Mouse (Mus musculus): ENCODE measurements around the gene Mmp12. TPM values are rescaled to one million over a fixed set of nuclear protein-coding genes. Genes with fewer than 3 reads are reported as not detected.

Gene Mmp12
- total RNA-seq (2023), result 0.41 to 1.5 TPM in 2 of 4 replicates, not detected in the others

DNA sequence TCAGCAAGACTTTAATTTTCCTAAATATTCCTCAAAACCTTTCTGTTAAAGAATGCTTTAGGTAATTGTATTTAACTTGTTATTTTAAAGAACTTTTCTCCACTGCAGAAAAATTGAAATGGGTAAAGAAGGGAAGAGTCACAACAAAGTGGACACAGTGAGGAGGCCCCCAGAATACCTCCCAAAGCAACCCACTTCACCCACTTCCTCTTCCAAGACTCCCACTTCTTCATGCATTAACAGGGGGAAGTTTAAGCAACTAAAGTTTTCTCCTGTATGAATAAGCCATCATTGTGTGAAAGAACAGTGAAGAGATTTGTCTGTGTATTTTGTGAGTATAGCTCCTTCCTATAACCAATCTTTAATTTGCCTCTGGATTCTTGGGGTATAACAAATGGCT, at the start of gene Mmp12:
Gene Mmp12 (plus strand): TSS at position 275 of the 400 bp plus-strand sequence.

DNA sequence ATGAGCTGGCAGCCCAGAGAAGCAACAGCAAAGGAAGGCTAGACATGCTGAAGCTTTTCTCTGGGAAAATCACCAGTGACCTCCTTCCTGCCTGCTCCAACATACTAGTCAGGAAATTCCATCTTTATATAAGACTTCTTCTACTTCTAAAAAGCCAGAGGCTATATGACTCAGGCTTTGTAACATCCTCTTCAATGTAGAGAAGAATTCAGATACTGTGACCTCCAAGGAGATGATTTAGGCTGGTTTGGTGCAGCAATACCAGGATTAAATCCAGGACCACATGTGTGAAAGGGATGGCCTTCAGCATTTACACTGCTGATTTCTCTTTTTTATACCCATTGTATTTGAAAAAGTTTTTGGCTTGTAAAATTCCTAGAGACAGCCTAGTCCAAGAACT, 43.8 kb downstream of the Mmp12 start, which contains the start of gene Mmp1b:
Gene Mmp1b (minus strand): TSS at position 101 of the 400 bp plus-strand sequence.

Other genes with a start within 250 kb of the Mmp12 start
- gene Dync2h1, start 159.9 kb upstream of the Mmp12 start, total RNA-seq (2023), result 7.2 to 10.2 TPM (median 7.5 TPM) in 4 replicates
- gene Dcun1d5, start 159.9 kb upstream of the Mmp12 start, total RNA-seq (2023), result 73.1 to 87.4 TPM (median 77.5 TPM) in 4 replicates
- gene Mmp13, start 71.9 kb upstream of the Mmp12 start, total RNA-seq (2023), result not detected in 4 replicates
- gene Mmp1b, start 43.7 kb downstream of the Mmp12 start, total RNA-seq (2023), result not detected in 4 replicates
- not detected in 4 replicates for gene Mmp3, start 101.4 kb downstream of the Mmp12 start, total RNA-seq (2023)
- not detected in 4 replicates for gene Mmp10, start 158.0 kb downstream of the Mmp12 start, total RNA-seq (2023)
- 0.22 to 0.40 TPM in 2 of 4 replicates, not detected in the others for gene Mmp8, start 214.1 kb downstream of the Mmp12 start, total RNA-seq (2023)
- not detected in 4 replicates for gene Mmp27, start 227.0 kb downstream of the Mmp12 start, total RNA-seq (2023)